Mouse (Mus musculus): Measurements from ENCODE around the gene Prkar2b. TPM values are rescaled to one million over a fixed set of nuclear protein-coding genes. Genes with fewer than 3 reads are reported as not detected.

Gene Prkar2b
- total and polyA plus RNA-seq, 3 experiments: 15.7 to 154 (median 34.1) TPM

DNA sequence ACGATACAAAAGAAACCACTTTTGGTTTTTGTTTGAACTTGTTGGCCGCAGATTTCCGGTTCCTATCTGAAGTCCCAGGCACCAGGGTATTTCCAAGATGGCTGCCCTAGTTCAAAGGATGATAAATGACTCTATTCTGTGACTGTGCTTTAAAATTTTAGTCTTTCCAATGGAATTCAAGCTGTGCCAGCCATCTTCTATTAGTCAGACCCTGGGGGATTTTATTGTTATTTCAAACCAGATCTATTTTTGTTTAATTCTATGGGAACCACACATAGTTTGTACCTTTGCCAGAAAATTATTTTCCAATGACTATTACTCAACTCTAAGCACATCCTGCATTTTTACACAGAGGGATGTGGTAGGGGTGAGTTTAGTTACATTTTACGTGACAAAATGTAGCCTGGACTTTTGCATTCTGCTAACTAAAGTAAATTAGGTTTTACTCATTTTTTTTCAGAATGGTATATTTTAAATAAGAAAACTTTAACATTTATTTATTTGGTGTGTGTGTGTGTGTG lies 38.6 kb upstream of the Prkar2b start:
- Histone ChIP-seq H3K36me3 (ENCODE audit: control insufficient read depth in 1 of 2, insufficient read depth in 2 of 2, low read length in 2 of 2) (peaks cover 0 to 22% of the 10 kb centered on the region in 2 experiments; a peak in 2 of 4 replicates), H3K27ac (ENCODE audit: control insufficient read depth, low read depth, low read length) (no peak overlapping the region), H3K27me3 (ENCODE audit: control insufficient read depth in 1 of 2, insufficient read depth in 2 of 2, low read length in 2 of 2) (no peaks in the 10 kb centered on the region), H3K79me2 (ENCODE audit: control insufficient read depth, insufficient read depth, low read length, poor library complexity) (no peaks in the 10 kb centered on the region), H3K4me3 (ENCODE audit: control insufficient read depth in 1 of 2, insufficient read depth in 1 of 2, low read depth in 2 of 2, low read length in 2 of 2) (no peak overlapping the region), H3K9me3 (replicated peaks; ENCODE audit: insufficient read depth, low read length) (no peaks in the 10 kb centered on the region), H3K9ac (ENCODE audit: control insufficient read depth, low read depth, low read length, poor library complexity, severe bottlenecking) (no peak overlapping the region), H3K4me1 (ENCODE audit: control insufficient read depth in 1 of 2, insufficient read depth in 2 of 2, low read length in 2 of 2) (peaks cover 12 to 27% of the 10 kb centered on the region in 2 experiments)
- TF ChIP-seq NRF1 (IDR thresholded peaks at IDR 0.05; ENCODE audit: insufficient read depth, low read depth, low read length, poor library complexity, severe bottlenecking): no peak
- no peak for TF ChIP-seq GATA1 (IDR thresholded peaks at IDR 0.05; ENCODE audit: low read depth, low read length)
- no peak for TF ChIP-seq TCF12 (IDR thresholded peaks at IDR 0.05; ENCODE audit: low read depth, low read length)
- TF ChIP-seq MAFK (IDR thresholded peaks at IDR 0.05; ENCODE audit: borderline replicate concordance, low read depth, low read length): no peak
- no peak for TF ChIP-seq MYC (IDR thresholded peaks at IDR 0.05; ENCODE audit: low read depth, low read length)
- TF ChIP-seq ZNF384 (IDR thresholded peaks at IDR 0.05; ENCODE audit: low read depth, low read length): no peak
- TF ChIP-seq POLR2A (IDR thresholded peaks at IDR 0.05; ENCODE audit: control insufficient read depth in 1 of 2, insufficient read depth in 1 of 2, low read depth in 1 of 2, low read length in 2 of 2, poor library complexity in 1 of 2): no peak
- TF ChIP-seq USF2 (IDR thresholded peaks at IDR 0.05; ENCODE audit: borderline replicate concordance in 1 of 2, insufficient read depth in 1 of 2, low read depth in 1 of 2, low read length in 2 of 2): no peak
- no peak for TF ChIP-seq TAL1 (IDR thresholded peaks at IDR 0.05; ENCODE audit: low read length)
- no peak for TF ChIP-seq ZKSCAN1 (IDR thresholded peaks at IDR 0.05; ENCODE audit: low read depth, low read length)
- no peak for TF ChIP-seq CHD1 (IDR thresholded peaks at IDR 0.05; ENCODE audit: low read depth, low read length)
- no peak for TF ChIP-seq USF1 (IDR thresholded peaks at IDR 0.05; ENCODE audit: low read depth, low read length)
- TF ChIP-seq NELFE (IDR thresholded peaks at IDR 0.05; ENCODE audit: low read depth, low read length): no peak
- no peak for TF ChIP-seq SIN3A (IDR thresholded peaks at IDR 0.05; ENCODE audit: low read length)
- TF ChIP-seq ETS1 (IDR thresholded peaks at IDR 0.05; ENCODE audit: low read depth, low read length): no peak
- no peak for TF ChIP-seq BHLHE40 (IDR thresholded peaks at IDR 0.05; ENCODE audit: borderline replicate concordance, low read depth, low read length)
- no peak for TF ChIP-seq MYB (IDR thresholded peaks at IDR 0.05; ENCODE audit: low read depth, low read length)
- TF ChIP-seq CTCF (IDR thresholded peaks at IDR 0.05 in 2 of 3, conservative IDR thresholded peaks at IDR 0.05 in 1 of 3; ENCODE audit: control insufficient read depth in 1 of 3, insufficient read depth in 1 of 3, low read depth in 2 of 3, low read length in 3 of 3, poor library complexity in 1 of 3, severe bottlenecking in 1 of 3): no peak
- no peak for TF ChIP-seq SMC3 (IDR thresholded peaks at IDR 0.05; ENCODE audit: low read depth, low read length)
- no peak for TF ChIP-seq ZC3H11A (IDR thresholded peaks at IDR 0.05; ENCODE audit: low read depth, low read length)
- DNase-seq (ENCODE audit: low read depth, low spot score): no peak

DNA sequence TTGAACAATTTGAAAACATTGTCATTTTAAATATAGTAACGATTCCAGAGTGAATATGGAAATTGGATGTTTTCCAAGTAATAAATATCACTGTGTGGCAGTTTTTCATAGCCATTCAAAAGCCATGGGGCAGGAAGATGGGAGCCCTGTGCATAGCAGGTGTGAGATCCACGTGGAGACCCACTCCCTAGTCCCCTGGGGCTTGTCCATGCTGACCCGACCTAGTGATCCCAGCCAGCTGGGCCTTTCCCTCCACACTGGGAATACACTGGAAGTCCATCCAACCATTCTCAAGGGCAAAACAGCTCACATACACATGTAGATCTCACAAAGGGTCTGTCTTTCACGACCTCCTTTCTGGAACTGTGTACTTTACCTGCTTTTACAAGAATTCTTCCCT lies 37.5 kb upstream of the Prkar2b start:
- H3K9ac ChIP-seq (ENCODE audit: control insufficient read depth, low read depth, low read length, poor library complexity, severe bottlenecking): no peak overlapping the region
- H3K9me3 ChIP-seq (replicated peaks; ENCODE audit: insufficient read depth, low read length): no peaks in the 10 kb centered on the region
- DNase-seq (ENCODE audit: low read depth, low spot score): no peak
- no peaks in the 10 kb centered on the region for H3K27me3 ChIP-seq (ENCODE audit: control insufficient read depth in 1 of 2, insufficient read depth in 2 of 2, low read length in 2 of 2)
- no peaks in the 10 kb centered on the region for H3K79me2 ChIP-seq (ENCODE audit: control insufficient read depth, insufficient read depth, low read length, poor library complexity)
- no peak overlapping the region for H3K4me3 ChIP-seq (ENCODE audit: control insufficient read depth in 1 of 2, insufficient read depth in 1 of 2, low read depth in 2 of 2, low read length in 2 of 2)
- H3K4me1 ChIP-seq (ENCODE audit: control insufficient read depth in 1 of 2, insufficient read depth in 2 of 2, low read length in 2 of 2): peaks cover 5 to 22% of the 10 kb centered on the region in 2 experiments
- H3K27ac ChIP-seq (ENCODE audit: control insufficient read depth, low read depth, low read length): no peak overlapping the region
- TF ChIP-seq RAD21 (IDR thresholded peaks at IDR 0.05; ENCODE audit: low read depth, low read length): no peak
- H3K36me3 ChIP-seq (ENCODE audit: control insufficient read depth in 1 of 2, insufficient read depth in 2 of 2, low read length in 2 of 2): peaks cover 0 to 17% of the 10 kb centered on the region in 2 experiments; a peak in 2 of 4 replicates

Data from MEL (cell line).